Mouse (Mus musculus): ENCODE data around the gene Napepld. TPM values are rescaled to one million over a fixed set of nuclear protein-coding genes. Genes with fewer than 3 reads are reported as not detected.
A peak's percentile ranks its signal among the peaks of the same experiment; 100 is the strongest.
"Not testable (repeated sequence)": the region's sequence is repeated elsewhere in the genome, so short reads cannot be mapped to it uniquely, and the experiment has no call there.

The Napepld gene
- polyA plus RNA-seq, 1 experiment from 2014 or later: 3.7 TPM

GRCm38 (mm10) chr5:21729107-21729506 lies 27.9 kb upstream of the Napepld start:
- H3K4me3 ChIP-seq: no peak overlapping the region
- no peak for DNase-seq (ENCODE audit: low spot score)
- 68% methylated on average over 5 of the region's 5 CpGs for WGBS
- H3K9me3 ChIP-seq: no peaks in the 10 kb centered on the region
- no peaks in the 10 kb centered on the region for H3K27me3 ChIP-seq (ENCODE audit: insufficient read depth, poor library complexity, severe bottlenecking)
- H3K36me3 ChIP-seq: no peaks in the 10 kb centered on the region
- H3K4me1 ChIP-seq: peaks cover 3% of the 10 kb centered on the region; the same call in 1 of the 2 replicates
- no peak overlapping the region for H3K27ac ChIP-seq

DNA sequence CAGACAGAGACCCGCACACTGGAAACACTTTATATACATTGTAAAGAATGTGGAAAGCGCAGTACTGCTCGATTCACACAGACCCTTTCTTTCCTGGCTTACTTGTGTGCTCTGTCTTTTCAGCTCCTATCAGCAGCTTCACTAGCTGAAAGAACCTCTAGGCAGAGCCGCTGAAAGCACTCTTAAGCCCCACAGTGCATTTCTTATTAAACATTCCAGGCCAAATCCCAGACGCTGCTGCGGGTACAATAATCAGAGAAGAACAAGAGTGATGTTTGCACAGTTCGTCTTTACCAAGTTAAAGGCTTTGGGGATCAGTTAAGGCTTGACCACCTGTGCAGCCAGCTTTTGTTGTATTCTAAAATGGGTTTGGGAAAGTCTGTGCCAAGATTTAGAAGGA lies 23.7 kb upstream of the Napepld start:
- 54% methylated on average over 7 of the region's 7 CpGs for WGBS
- Histone ChIP-seq H3K9me3 (no peaks in the 10 kb centered on the region), H3K27me3 (ENCODE audit: insufficient read depth, poor library complexity, severe bottlenecking) (no peaks in the 10 kb centered on the region), H3K36me3 (no peaks in the 10 kb centered on the region), H3K4me1 (0 out of 2 replicates have a peak, but pooled peaks cover 3% of the 10 kb centered on the region), H3K4me3 (no peak overlapping the region), H3K27ac (no peak overlapping the region)
- no peak for DNase-seq (ENCODE audit: low spot score)

- Histone ChIP-seq H3K27ac (no peak overlapping the region), H3K9me3 (no peaks in the 10 kb centered on the region), H3K4me1 (0 out of 2 replicates have a peak, but pooled peaks cover 3% of the 10 kb centered on the region), H3K27me3 (ENCODE audit: insufficient read depth, poor library complexity, severe bottlenecking) (no peaks in the 10 kb centered on the region), H3K4me3 (no peak overlapping the region), H3K36me3 (no peaks in the 10 kb centered on the region)
- DNase-seq (ENCODE audit: low spot score): no peak
- WGBS: 86% methylated on average over 1 of the region's 1 CpGs
These were observed 23.2 kb upstream of the Napepld start for GRCm38 (mm10) chr5:21724427-21724826.

- Histone ChIP-seq H3K4me3 (no peak overlapping the region), H3K27me3 (ENCODE audit: insufficient read depth, poor library complexity, severe bottlenecking) (no peaks in the 10 kb centered on the region), H3K9me3 (no peaks in the 10 kb centered on the region), H3K4me1 (no peaks in the 10 kb centered on the region), H3K36me3 (no peaks in the 10 kb centered on the region), H3K27ac (no peak overlapping the region)
- 79% methylated on average over 2 of the region's 2 CpGs for WGBS
- DNase-seq (ENCODE audit: low spot score): no peak
These were observed 18.0 kb upstream of the Napepld start for GRCm38 (mm10) chr5:21719209-21719608.

DNA sequence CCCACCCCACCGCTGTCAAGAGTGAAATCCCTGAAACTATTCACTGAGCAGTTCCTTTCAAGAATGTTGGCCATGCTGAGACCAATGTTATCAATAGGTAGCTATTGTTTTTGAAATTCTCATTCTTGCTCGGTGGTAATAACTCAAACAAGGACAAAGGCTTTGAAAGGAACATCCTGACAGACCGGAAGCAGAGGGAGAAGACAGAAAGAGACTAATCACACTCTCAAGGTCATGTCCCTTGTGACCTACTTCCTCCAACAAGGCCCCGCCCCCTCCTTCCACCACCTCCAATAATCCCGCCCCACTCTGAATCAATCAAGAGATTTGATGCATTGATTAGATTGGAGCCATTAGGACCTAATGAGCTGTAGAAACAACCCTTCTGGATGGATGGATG lies 17.4 kb upstream of the Napepld start:
- H3K27ac ChIP-seq: no peak overlapping the region
- H3K36me3 ChIP-seq: no peaks in the 10 kb centered on the region
- H3K4me3 ChIP-seq: no peak overlapping the region
- no peaks in the 10 kb centered on the region for H3K9me3 ChIP-seq
- no peaks in the 10 kb centered on the region for H3K4me1 ChIP-seq
- no peaks in the 10 kb centered on the region for H3K27me3 ChIP-seq (ENCODE audit: insufficient read depth, poor library complexity, severe bottlenecking)
- DNase-seq (ENCODE audit: low spot score): no peak
- 88% methylated on average over 5 of the region's 5 CpGs for WGBS

DNA sequence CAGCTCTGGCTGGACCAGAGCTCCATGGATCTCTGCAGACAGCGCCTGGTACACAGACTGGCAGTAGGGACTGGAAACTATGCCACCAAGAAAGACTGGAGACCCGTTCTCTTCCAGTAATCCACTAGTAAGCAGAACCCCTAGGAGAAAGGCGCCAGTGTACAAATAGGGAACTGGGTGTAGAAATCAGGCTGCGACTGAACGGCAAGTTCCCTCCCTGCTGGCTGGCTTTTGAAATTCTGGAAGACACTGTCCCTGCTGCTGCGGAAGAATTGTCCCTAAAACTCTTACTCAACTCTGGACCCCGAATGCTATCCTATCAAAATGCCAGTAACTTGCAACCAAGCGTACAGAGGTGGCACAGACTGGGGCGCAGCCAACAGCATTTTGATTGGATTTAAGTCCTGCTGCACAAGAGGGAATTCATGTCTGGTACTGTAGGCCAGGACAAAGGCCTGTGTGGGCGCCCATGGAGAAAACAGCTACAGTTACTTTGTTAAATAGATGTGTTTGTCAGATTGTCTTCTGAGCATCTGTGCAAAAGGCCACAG lies 16.0 kb upstream of the Napepld start:
- H3K4me1 ChIP-seq: no peaks in the 10 kb centered on the region

DNA sequence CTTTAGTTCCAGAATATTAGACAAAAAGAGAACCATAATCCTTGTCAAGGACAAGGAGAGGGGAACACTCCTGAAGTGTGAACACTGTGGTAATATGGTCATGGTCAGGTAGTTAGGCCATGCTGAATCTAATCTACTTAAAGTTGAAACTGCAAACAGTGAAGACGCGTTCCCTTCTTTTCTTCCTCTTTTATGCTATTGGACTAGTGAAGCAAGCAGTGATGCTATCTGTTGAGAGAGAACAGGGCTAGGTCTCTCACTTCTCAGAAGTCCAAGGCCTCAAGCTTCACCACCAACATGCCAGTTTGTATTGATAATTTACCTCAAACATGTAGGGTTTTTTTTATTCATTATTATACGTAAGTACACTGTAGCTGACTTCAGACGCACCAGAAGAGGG lies 13.3 kb upstream of the Napepld start:
- Histone ChIP-seq H3K4me1 (no peaks in the 10 kb centered on the region), H3K4me3 (no peak overlapping the region), H3K36me3 (no peaks in the 10 kb centered on the region), H3K9me3 (no peaks in the 10 kb centered on the region), H3K27me3 (ENCODE audit: insufficient read depth, poor library complexity, severe bottlenecking) (no peaks in the 10 kb centered on the region), H3K27ac (no peak overlapping the region)
- 90% methylated on average over 4 of the region's 4 CpGs for WGBS
- DNase-seq (ENCODE audit: low spot score): no peak

More for the DNA sequence above, 16.0 kb upstream of the Napepld start:
- H3K4me3 ChIP-seq: no peak overlapping the region
- no peak for DNase-seq (ENCODE audit: low spot score)
- WGBS: 85% methylated on average over 10 of the region's 10 CpGs
- H3K27ac ChIP-seq: no peak overlapping the region
- no peaks in the 10 kb centered on the region for H3K9me3 ChIP-seq
- H3K27me3 ChIP-seq (ENCODE audit: insufficient read depth, poor library complexity, severe bottlenecking): no peaks in the 10 kb centered on the region
- H3K36me3 ChIP-seq: no peaks in the 10 kb centered on the region

DNA sequence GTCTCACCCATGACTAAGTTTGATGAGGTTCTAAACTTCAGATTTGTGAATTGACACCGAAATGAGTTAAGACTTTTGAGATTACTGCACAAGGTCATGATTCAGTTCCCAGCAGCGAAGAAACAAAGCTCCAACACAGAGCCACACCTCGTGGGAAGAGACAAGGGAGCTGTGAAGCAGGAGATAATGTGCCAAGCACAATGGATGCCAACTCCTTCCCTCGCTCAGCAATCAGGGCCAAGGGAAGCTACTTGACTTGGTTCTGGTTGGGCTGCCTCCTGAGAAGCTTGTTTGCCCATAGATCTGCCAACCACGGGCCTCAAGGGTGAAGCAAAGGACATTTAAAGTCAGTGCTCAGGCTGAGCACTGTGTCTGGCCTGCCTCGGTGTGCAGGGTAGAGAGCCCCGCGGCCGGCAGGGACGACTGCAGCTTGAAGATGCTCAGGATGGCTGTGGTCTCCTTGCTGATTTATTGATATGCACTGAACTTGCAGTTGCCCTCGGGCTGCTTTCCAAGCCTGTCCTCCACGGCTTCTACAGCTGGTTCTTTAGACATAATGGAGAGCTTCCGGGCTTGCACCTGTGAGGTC lies 11.0 kb upstream of the Napepld start:
- WGBS: 67% methylated on average over 13 of the region's 13 CpGs
- H3K4me3 ChIP-seq: no peak overlapping the region
- H3K27ac ChIP-seq: no peak overlapping the region
- DNase-seq (ENCODE audit: low spot score): no peak
- no peaks in the 10 kb centered on the region for H3K27me3 ChIP-seq (ENCODE audit: insufficient read depth, poor library complexity, severe bottlenecking)
- H3K9me3 ChIP-seq: no peaks in the 10 kb centered on the region
- H3K36me3 ChIP-seq: no peaks in the 10 kb centered on the region
- no peaks in the 10 kb centered on the region for H3K4me1 ChIP-seq

DNA sequence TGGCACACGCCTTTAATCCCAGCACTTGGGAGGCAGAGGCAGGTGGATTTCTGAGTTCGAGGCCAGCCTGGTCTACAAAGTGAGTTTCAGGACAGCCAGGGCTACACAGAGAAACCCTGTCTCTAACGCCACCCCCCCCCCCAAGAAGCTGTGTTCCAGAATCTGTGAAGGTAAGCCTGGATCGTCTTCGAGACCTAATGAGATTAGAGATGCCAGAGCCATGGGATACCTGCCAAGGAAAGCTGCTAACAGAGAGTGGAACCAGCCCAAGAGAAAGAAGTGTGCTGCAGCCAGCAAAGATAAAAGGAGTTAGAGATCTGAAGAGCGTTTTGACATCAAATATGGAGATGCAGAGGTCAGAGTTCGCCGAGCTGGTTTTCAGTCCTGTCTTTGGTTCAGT lies 6.8 kb upstream of the Napepld start:
- not testable (repeated sequence) for H3K27me3 ChIP-seq (ENCODE audit: insufficient read depth, poor library complexity, severe bottlenecking); H3K36me3 ChIP-seq; H3K4me1 ChIP-seq; H3K4me3 ChIP-seq; H3K27ac ChIP-seq; H3K9me3 ChIP-seq
- peak; percentile 16 for DNase-seq (ENCODE audit: low spot score)
- WGBS: 77% methylated on average over 8 of the region's 8 CpGs

DNA sequence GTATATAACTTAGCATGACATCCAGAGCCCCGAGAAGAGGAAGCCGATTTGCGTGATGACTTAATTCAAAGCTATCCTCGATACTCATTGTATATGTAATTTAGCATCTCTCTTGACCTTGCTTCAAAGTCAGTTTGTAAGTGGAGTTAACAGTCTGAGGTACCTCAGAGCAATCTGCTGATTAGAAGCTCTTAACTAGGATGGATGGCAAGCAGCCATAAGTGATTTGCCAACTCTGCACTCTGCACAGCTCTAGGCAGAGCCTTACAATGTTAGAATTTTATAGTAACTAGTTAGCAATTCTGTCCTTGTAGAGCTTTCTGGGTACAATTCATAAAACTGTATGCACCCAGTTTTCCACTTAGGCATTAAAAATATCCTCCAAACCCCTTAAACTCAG lies 5.3 kb upstream of the Napepld start:
- no peaks in the 10 kb centered on the region for H3K27me3 ChIP-seq (ENCODE audit: insufficient read depth, poor library complexity, severe bottlenecking)
- no peak overlapping the region for H3K4me3 ChIP-seq
- H3K4me1 ChIP-seq: no peaks in the 10 kb centered on the region
- WGBS: 95% methylated on average over 4 of the region's 4 CpGs
- H3K27ac ChIP-seq: no peak overlapping the region
- no peaks in the 10 kb centered on the region for H3K9me3 ChIP-seq
- no peak for DNase-seq (ENCODE audit: low spot score)
- H3K36me3 ChIP-seq: no peaks in the 10 kb centered on the region

DNA sequence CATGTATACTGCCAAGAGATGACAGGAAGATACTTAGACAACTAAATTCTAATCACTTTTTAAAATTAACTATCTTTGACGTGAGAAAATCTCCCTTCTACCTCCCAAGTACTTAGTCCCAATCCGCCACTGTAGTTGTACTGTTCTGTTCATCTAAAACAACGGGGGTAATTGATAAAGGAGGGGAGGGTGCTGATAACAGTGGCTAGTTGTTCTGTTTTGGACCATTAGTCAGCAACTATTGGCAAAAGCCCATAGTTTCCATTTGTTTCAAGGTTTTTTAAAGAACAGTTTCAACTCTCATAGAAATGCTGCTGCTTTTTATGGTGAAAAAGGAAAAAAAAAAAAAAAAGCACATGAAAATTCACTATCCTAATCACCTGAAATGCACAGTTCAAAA lies 2.5 kb upstream of the Napepld start:
- no peaks in the 10 kb centered on the region for H3K4me1 ChIP-seq
- H3K27ac ChIP-seq: no peak overlapping the region
- DNase-seq (ENCODE audit: low spot score): no peak
- no peak overlapping the region for H3K4me3 ChIP-seq
- WGBS: 55% methylated on average over 3 of the region's 3 CpGs
- H3K27me3 ChIP-seq (ENCODE audit: insufficient read depth, poor library complexity, severe bottlenecking): no peaks in the 10 kb centered on the region
- H3K36me3 ChIP-seq: no peaks in the 10 kb centered on the region
- H3K9me3 ChIP-seq: no peaks in the 10 kb centered on the region

DNA sequence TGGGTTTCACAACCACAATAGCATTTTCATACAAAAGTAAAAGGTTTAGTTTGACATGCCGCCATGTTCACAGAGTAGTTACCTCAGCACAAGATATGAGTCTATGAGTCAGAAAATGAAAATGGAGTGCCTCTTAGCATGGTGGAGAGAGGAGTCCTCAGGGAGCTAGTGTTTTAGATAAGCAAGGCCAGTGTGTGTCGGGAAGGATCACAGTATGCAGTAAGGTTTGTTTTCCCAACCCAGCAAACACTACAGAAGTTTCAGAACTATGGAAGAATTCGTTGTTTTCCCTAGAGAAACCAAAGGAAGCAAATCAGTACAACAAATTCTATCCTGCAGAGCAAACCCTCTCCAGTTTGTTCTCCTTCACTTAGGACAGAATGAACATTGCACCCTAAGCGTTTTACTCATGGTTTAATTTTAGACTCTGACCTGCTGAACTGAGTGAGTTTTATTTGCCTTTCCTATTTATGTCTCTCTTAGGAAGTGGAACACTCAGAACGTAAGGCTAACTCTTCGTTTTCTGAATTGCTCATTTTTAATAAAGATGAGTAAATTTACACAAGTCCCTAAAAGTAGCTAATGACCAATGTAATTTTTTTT lies 1.8 kb upstream of the Napepld start:
- H3K36me3 ChIP-seq: no peaks in the 10 kb centered on the region
- H3K27me3 ChIP-seq (ENCODE audit: insufficient read depth, poor library complexity, severe bottlenecking): no peaks in the 10 kb centered on the region
- no peak overlapping the region for H3K4me3 ChIP-seq
- H3K9me3 ChIP-seq: no peaks in the 10 kb centered on the region
- WGBS: 61% methylated on average over 6 of the region's 6 CpGs
- peak overlapping the region; percentile 2; the same call in 1 of the 2 replicates for H3K27ac ChIP-seq
- H3K4me1 ChIP-seq: no peaks in the 10 kb centered on the region
- no peak for DNase-seq (ENCODE audit: low spot score)

DNA sequence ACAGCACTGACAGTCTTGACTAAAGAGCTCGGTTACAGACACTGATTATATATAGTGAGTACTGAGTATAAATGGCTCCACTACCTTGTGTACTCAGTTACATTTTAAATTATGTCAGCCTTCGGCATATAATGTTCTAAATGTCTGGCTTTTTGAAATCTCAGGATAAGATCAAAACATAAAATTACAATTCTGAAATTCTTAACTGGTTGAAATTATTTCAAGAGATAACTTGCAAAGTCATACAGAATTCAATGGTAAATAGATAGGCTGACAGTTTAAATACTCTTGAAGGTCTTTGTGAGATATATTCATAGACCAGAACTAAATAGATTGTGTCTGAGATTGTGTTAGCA lies 791 bp upstream of the Napepld start:
- DNase-seq (ENCODE audit: low spot score): no peak
- no peaks in the 10 kb centered on the region for H3K9me3 ChIP-seq
- H3K4me1 ChIP-seq: no peaks in the 10 kb centered on the region
- peak overlapping the region; percentile 97 for H3K27ac ChIP-seq
- WGBS: 63% methylated on average over 2 of the region's 2 CpGs
- H3K4me3 ChIP-seq: peak overlapping the region; percentile 69
- no peaks in the 10 kb centered on the region for H3K27me3 ChIP-seq (ENCODE audit: insufficient read depth, poor library complexity, severe bottlenecking)
- H3K36me3 ChIP-seq: no peaks in the 10 kb centered on the region

DNA sequence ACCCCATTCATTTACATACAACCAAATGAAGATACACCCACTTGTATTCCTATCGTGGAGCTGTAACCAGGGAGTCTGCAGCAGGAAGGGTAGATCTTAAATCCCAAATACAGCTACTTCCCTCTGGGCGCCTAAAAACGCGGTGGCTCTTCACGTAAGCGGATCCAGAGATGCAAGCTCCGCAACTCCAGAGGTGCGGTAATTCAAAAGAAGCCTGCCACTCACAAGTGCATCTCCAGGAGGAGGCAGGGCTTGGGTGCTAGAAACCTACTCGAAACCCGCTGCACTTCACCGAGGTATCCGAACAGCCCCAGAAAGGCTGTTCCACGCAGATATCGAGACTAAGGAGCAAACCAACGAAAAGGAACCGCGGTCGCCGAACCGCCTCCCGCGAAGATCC lies 262 bp downstream of the Napepld start:
- DNase-seq (ENCODE audit: low spot score): no peak
- Histone ChIP-seq H3K27ac (peak overlapping the region; percentile 97), H3K27me3 (ENCODE audit: insufficient read depth, poor library complexity, severe bottlenecking) (no peaks in the 10 kb centered on the region), H3K4me1 (no peaks in the 10 kb centered on the region), H3K36me3 (no peaks in the 10 kb centered on the region), H3K9me3 (no peaks in the 10 kb centered on the region), H3K4me3 (peak overlapping the region; percentile 69)
- WGBS: under 1% methylated on average over 22 of the region's 22 CpGs

All from heart, embryonic 10.5 days (tissue).